Mouse (Mus musculus) spleen, postnatal 4 days (tissue): Measurements from ENCODE around the gene Nudt6.

ENCODE experiments used
- DNase-seq, 2 experiments: peaks; one replicate each; pipeline ENCODE4 v3.0.0; 2022; ENCODE audit warnings: low spot score in 2 of 2

The Nudt6 gene

GRCm38 (mm10) chr3:37420072-37420471 lies at the start of gene Nudt6:
Nudt6 (minus strand) TSS chr3:37420211.
- peak; percentile 88 to 95 for DNase-seq

DNA sequence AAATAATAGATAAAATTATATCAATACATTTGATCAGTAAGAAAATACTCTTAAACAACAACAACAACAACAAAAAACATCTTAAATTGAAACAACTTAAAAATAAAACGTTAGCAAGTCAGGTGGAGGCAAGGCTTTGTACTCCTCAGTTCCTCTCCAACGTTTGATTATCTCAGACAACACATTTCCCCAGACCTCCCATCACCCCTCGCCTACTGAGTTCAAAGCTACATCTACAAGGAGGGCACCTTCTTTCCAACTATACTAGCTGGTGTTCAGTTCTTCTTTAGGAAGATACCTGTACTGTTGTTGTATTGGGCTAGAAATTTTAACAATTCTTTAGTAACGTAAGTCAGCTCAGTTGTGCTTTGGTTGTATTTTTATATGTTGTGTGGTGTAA lies 49.3 kb upstream of the Nudt6 start:
- no peak for DNase-seq

DNA sequence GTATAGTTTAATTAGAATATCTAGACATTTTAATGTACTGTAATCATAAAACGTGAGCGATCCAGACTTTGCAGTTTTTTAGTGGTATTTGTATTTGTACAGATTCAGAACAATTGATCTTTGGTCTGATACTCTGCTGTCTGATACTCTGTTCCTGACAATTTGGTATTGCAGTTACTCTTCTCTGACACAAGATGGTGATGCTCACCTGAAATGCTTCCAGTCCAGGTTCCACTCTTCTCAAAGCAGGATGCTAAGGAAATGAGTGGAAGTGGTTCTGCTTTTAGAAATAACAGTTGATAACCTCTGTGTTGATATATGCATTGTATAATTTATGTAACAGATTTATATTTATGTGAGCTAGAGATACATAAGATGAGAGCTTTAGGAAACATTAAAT lies 48.2 kb upstream of the Nudt6 start:
- DNase-seq, result no peak

GRCm38 (mm10) chr3:37455992-37456391 lies 36.0 kb upstream of the Nudt6 start:
- DNase-seq, result no peak

DNA sequence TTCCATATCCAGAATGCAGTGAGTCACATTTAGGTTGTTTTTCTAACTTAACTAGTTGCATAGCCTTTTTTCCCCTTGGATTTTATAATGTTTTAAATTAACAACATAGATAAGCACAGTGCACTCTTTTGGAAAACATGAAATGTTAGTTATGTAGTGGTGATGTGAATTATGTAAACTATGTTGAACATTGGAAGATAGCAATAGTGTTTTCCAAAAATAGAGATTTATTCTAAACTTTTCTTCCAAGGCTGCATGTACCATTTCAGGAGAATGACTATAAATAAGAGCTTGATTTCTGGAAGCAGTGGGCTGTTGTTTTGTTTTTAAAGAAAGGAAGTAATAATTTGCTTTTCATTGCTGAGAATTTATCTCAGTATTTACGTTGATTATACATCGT lies 23.4 kb upstream of the Nudt6 start:
- DNase-seq, result no peak

DNA sequence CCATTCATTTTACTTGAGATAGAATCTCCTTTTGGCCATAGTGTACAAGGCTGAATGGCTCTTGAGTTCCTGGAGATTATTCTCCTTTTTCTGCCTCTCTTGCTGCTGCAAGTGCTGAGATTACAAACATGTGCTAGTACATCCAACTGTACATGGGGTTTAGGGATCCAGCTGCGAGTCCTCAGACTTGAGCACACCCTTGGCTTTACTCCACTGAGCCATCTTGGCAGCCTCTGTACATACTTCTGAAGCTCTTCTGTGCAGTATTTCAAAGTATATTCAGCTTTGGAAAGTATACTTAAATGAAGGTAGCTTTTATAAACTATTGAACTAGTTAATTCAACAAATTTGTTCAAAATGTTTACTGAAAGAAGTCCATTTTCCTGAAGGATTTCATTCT lies 19.8 kb upstream of the Nudt6 start:
- no peak for DNase-seq

DNA sequence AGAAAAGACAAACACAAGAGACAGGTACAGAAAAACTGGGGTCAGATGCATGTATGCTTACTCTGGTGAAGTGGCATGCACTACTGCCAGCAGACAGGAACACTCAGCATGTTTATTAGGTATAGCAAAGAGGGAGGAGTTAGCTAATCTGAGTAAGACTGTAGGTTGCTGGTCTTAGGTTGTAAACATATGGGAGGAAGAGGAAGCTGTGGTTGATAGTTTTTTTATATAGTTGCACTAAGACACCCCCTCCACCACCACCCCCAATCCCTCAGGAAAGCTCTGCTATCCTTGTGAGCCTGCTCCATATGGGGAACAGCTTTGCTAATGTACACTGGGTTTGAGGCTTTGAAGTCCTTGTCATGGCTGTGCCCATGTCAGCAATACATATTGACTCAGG lies 10.3 kb upstream of the Nudt6 start:
- DNase-seq, result no peak

GRCm38 (mm10) chr3:37426069-37426468 lies 6.1 kb upstream of the Nudt6 start:
- DNase-seq, result no peak

GRCm38 (mm10) chr3:37421179-37421578 lies 1.2 kb upstream of the Nudt6 start:
- DNase-seq, result no peak

DNA sequence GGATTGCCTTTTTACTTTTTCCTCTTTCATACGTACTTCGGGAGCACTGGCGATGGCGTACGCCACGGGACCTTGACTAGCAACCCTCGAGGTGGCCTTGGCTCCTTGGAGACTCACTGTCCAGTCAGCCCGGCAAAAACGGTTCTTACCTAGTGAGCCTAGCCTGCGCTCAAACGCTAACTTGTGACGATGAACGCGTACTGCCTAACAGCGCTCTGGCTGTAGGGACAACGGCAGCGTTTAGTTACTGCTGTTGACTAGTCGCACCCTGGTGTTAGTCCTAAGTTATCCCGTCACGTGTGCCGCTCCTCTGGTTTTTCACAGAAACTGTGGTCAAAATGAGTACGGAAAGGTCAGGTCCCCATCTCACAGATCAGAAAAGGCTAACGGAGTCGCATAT lies 630 bp upstream of the Nudt6 start:
- DNase-seq, result peak in 1 of 2 experiments; percentile 31

DNA sequence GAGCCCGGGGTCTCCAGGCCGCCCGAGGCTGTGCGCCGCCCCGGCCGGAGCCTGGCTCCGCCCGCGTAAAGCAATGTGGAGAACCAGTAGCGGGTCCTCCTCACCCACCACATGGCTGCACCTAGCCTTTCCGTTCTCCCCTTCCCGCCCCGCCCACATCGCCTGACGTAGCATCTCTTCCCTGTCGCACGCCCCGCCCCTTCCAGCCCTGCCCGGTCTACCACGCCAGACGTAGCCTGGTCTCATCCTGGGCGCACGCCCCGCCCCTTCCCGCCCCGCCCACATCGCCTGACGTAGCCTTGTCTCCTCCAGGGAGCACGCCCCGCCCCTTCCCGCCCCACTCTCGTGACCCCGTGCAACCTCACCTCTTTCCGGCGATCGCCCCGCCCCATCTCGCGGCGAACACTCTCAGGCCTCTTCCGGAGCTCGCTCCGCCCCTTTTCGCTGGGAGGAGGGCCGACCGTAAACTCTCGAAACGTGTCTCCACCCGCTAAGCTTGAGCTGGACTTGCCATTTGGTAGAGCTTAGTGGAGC lies 486 bp downstream of the Nudt6 start, which contains the start of gene Spata5:
Gene Spata5 (plus strand): TSS at position 439 of the 534 bp plus-strand sequence.
- peak; percentile 98 to 99 for DNase-seq

GRCm38 (mm10) chr3:37418961-37419457 lies 1.0 kb downstream of the Nudt6 start:
- DNase-seq, result peak in 1 of 2 experiments; percentile 73

GRCm38 (mm10) chr3:37418341-37418740 lies 1.7 kb downstream of the Nudt6 start:
- DNase-seq, result no peak

DNA sequence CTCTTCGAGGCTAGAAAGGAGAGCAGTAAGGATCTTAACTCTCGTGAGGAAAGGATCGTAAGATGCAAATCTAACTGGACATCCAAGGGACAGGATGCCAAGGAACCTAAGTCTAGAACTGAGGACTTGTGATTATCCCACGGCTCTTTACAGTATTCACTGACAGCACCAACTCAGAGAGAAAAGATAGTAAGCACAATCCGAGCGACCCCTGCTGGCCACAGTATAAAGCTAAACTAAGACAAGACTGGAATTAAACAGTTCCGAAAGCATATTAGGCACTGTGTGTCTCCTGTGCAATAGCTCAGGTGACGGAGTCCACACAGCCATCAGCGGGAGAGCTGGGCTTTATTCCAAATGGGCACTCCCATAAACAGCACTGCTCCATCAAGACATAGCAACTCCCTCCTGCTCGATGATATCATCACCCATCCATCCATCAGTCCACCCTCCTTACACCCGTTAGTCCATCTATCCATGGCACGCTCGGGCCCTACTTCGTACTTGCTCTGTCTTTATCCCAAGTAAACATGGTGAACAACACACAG lies 5.5 kb downstream of the Nudt6 start:
- DNase-seq, result peak; percentile 62 to 84

- DNase-seq, result no peak
These were observed 6.6 kb downstream of the Nudt6 start for GRCm38 (mm10) chr3:37413446-37413845.

GRCm38 (mm10) chr3:37407598-37407997 lies 12.4 kb downstream of the Nudt6 start:
- no peak for DNase-seq

- DNase-seq, result peak in 1 of 2 experiments; percentile 56
These were observed 18.0 kb downstream of the Nudt6 start for GRCm38 (mm10) chr3:37401729-37402610.

DNA sequence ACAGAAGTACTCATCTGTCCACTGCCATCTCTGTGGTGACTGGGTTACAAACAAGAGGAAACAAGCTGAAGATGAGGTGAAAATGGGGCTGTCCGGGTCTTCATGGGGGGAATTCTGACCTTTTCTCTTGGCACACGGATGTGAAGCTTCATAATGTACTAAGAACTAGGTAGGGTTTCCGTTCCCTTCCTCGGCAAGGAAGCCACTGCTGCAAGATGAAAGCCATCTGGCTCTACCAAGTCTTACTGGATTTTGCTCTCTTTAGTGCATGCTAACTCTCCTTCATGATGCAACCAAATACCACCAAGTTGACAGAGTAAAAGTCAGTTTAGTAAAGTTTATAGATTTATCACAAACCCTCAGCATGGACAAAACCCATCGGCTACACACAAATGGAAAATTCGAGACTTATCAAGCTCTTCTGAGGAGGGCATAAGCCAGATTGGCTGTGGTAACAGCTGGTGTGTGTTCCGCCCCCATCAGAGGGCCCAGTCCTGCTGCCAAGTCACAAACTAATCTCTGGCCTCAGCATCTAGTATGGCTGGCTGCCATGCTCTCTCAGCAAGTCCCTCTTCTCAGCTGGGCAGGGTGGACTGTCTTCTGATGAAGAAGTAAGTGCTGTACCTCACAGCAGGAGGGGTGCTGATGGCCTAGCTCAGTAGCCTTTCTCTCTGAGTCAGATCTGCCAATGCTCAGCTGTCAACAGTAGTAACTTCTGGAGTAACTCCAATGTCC lies 21.2 kb downstream of the Nudt6 start:
- DNase-seq, result peak in 1 of 2 experiments; percentile 50

- peak in 1 of 2 experiments; percentile 43 for DNase-seq
These were observed 22.4 kb downstream of the Nudt6 start for GRCm38 (mm10) chr3:37397646-37398045.

DNA sequence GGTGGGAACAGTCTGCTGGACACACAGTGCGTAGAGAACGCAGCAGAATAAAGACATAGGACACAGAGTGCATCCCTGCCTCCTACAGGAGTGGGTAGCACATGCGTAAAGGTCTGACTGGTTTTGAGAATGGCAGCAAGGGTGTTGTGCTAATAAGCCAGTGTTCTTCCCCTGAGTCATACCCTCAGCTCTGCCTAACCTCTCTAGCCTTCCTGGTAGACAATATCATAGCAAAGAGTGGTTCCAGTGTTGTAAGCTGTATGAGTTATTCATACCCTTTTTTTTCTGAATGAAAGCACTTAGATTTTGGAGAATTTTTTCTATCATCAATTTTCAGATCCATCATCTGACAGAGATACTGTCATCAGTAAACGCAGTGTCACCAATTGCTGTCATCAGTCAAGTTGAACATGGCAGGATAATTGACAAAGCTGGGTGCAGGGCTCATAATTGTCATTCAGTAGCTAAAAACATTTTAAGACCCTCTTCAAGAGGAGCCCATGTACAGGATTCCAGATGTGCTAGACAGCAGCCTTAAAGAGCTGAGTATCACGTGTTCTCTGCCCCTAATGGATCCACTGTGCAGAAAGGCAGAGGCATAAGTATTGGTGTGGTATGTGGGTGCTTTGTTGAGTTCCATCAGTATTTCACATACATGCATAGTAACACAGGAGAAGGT lies 22.9 kb downstream of the Nudt6 start:
- DNase-seq, result no peak

DNA sequence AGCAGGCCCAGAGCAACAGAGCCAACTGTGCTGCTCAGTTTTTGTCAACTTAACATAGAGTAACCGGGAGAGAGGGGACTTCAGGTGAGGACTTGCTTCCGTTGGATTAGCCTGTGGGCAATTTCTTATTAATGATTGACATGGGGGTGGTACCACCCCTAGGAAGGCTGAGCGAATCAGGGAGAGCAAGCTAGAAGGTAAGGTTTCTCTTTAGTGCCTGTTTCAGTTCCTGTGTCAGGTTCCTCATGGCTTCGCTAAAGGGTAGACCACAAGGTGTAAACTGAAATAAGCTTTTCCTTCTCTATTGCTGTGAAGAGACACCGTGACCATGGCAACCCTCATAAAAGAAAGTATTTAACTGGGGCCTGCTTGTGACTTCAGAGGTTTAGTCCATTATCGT lies 32.7 kb downstream of the Nudt6 start:
- no peak for DNase-seq
